Mouse (Mus musculus) hindbrain, embryonic 10.5 days (tissue): ENCODE measurements at regions not wholly inside any gene's neighbourhood (a gene's known extent, or its start where the extent isn't known, plus 50 kb on each side); places are given as distances from the start of the nearest gene placed in this dataset.

Experiments
- DNase-seq: peaks from one replicate; pipeline ENCODE4 v3.0.0-alpha.2; 2017; ENCODE audit warnings: low spot score
- H3K27ac ChIP-seq: fragments of 300-500 bp; sonication (generic); 2 replicates; pipeline ENCODE4 v1.5.1; 2016; ENCODE audit warnings: mild to moderate bottlenecking, moderate library complexity
- H3K27me3 ChIP-seq: fragments of 300-500 bp; sonication (generic); 2 replicates; pipeline ENCODE4 v1.6.1; 2016; ENCODE audit warnings: mild to moderate bottlenecking; ENCODE audit not compliant: poor library complexity, insufficient read depth, severe bottlenecking
- H3K36me3 ChIP-seq: fragments of 300-500 bp; sonication (generic); 2 replicates; pipeline ENCODE4 v1.6.1; 2016; ENCODE audit warnings: mild to moderate bottlenecking, moderate library complexity
- H3K4me1 ChIP-seq: fragments of 300-500 bp; sonication (generic); replicated peaks from 2 replicates; pipeline ENCODE4 v1.6.1; 2016; ENCODE audit warnings: mild to moderate bottlenecking
- H3K4me3 ChIP-seq: fragments of 300-500 bp; sonication (generic); 2 replicates; pipeline ENCODE4 v1.5.1; 2016; ENCODE audit warnings: mild to moderate bottlenecking, moderate library complexity
- H3K9me3 ChIP-seq: fragments of 300-500 bp; sonication (generic); 2 replicates; pipeline ENCODE4 v1.6.1; 2016; ENCODE audit warnings: mild to moderate bottlenecking, moderate library complexity
- WGBS: fragments of 180-500 bp; shearing (Covaris S2); methylation state at CpG from one replicate; pipeline ENCODE4 v1.1.7; 2016; 5-methylcytosine and 5-hydroxymethylcytosine counted together

GRCm38 (mm10) chr11:18596996-18597395 lies 421.8 kb downstream of the Meis1 start:
- H3K27ac ChIP-seq, result no peak overlapping the region
- no peaks in the 10 kb centered on the region for H3K4me1 ChIP-seq
- no peak for DNase-seq
- H3K9me3 ChIP-seq, result no peaks in the 10 kb centered on the region
- H3K27me3 ChIP-seq, result no peaks in the 10 kb centered on the region
- no peaks in the 10 kb centered on the region for H3K36me3 ChIP-seq
- H3K4me3 ChIP-seq, result no peak overlapping the region
- WGBS, result 83% methylated on average over 4 of the region's 4 CpGs

DNA sequence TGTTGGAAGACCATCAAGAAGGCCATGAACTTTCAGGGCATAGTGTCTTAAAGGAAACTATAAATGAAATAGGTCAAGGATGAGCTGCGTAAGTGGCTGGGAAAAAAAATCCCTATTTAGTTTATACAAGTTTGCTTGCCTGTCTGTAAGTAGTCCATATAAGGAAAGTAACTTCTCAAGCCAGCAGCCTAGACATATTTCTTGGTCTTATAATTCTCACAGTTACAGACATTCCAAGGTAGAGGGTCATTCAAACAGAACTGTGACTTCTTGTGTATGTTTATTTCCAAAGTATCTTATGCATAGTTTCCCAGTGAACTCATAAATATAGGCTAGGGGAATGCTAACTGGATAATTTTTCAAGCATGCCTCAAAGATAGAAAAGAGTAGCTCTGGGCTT lies 428.3 kb downstream of the Meis1 start:
- H3K4me1 ChIP-seq, result no peaks in the 10 kb centered on the region
- H3K9me3 ChIP-seq, result no peaks in the 10 kb centered on the region
- WGBS, result 93% methylated on average over 1 of the region's 1 CpGs
- DNase-seq, result no peak
- no peaks in the 10 kb centered on the region for H3K36me3 ChIP-seq
- H3K27me3 ChIP-seq, result no peaks in the 10 kb centered on the region
- H3K4me3 ChIP-seq, result no peak overlapping the region
- H3K27ac ChIP-seq, result no peak overlapping the region

- Histone ChIP-seq H3K27ac (no peak overlapping the region), H3K36me3 (no peaks in the 10 kb centered on the region), H3K4me3 (no peak overlapping the region), H3K4me1 (peaks cover 6% of the 10 kb centered on the region), H3K27me3 (no peaks in the 10 kb centered on the region), H3K9me3 (no peaks in the 10 kb centered on the region)
- WGBS, result 81% methylated on average over 3 of the region's 3 CpGs
- DNase-seq, result no peak
Measured at GRCm38 (mm10) chr11:18586468-18586867, 432.3 kb downstream of the Meis1 start.

DNA sequence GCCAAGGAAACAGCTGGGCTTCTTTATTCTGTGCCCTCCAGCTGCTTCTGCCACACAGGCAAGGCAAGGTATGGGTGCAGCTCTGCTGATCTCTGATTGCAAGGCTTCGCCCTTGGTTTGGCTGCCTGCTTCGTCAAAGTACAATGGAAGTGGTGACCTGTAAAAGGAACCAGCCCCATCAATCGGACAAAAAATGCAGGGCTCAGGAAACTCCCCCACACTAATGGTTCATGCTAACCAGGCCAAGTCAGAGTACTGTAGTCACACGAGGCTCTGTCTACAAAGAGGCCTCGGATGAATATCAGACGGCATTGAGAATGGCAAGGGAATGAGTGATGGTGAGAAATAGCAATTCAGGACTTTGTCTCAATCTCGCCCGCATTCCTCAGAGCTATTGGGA lies 433.8 kb downstream of the Meis1 start:
- no peak overlapping the region for H3K4me3 ChIP-seq
- H3K4me1 ChIP-seq, result peaks cover 6% of the 10 kb centered on the region
- DNase-seq, result no peak
- H3K36me3 ChIP-seq, result no peaks in the 10 kb centered on the region
- no peaks in the 10 kb centered on the region for H3K27me3 ChIP-seq
- H3K27ac ChIP-seq, result no peak overlapping the region
- H3K9me3 ChIP-seq, result no peaks in the 10 kb centered on the region
- WGBS, result 63% methylated on average over 8 of the region's 8 CpGs

- Histone ChIP-seq H3K27me3 (no peaks in the 10 kb centered on the region), H3K4me3 (no peak overlapping the region), H3K27ac (no peak overlapping the region), H3K9me3 (no peaks in the 10 kb centered on the region), H3K4me1 (peaks cover 6% of the 10 kb centered on the region), H3K36me3 (no peaks in the 10 kb centered on the region)
- no peak for DNase-seq
- 93% methylated on average over 1 of the region's 1 CpGs for WGBS
Measured at GRCm38 (mm10) chr11:18582781-18583161, 436.0 kb downstream of the Meis1 start.

DNA sequence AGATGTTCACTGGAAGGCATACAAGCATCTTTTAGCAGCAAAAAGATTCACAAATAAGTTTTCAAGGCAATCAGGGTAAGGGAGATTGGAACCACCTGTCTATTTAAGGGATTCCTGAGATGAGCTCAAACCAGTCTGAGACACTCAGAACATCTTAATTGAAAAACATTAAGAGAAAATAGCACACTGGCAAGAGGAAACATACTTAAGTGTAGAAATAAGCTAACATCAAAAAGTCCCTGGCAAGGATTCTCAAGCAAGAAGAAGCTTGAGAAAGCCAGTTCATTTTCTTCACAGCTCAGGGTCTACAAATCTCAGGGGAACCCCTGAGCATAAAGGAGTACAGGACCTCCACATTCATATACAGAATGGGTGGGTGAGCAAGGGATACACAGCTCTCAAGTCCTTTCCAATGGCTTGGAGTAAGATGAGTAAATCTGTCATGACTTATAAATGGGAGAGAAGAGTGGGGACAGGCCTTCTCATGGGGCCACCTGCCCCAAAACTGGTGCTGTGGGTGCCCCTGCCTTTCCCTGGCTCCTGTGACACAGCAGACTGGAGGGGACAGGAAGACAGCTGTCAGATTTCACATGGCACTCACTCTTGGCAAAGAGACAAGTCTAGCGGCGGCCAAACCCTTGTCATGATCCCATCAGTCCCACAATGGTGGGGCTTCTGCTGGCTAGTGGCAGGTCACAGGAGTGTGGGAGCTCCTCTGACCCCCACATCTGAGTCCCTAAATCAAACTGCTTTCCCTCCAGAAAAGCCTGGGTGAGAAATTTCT lies 436.6 kb downstream of the Meis1 start:
- WGBS, result 90% methylated on average over 2 of the region's 2 CpGs

DNA sequence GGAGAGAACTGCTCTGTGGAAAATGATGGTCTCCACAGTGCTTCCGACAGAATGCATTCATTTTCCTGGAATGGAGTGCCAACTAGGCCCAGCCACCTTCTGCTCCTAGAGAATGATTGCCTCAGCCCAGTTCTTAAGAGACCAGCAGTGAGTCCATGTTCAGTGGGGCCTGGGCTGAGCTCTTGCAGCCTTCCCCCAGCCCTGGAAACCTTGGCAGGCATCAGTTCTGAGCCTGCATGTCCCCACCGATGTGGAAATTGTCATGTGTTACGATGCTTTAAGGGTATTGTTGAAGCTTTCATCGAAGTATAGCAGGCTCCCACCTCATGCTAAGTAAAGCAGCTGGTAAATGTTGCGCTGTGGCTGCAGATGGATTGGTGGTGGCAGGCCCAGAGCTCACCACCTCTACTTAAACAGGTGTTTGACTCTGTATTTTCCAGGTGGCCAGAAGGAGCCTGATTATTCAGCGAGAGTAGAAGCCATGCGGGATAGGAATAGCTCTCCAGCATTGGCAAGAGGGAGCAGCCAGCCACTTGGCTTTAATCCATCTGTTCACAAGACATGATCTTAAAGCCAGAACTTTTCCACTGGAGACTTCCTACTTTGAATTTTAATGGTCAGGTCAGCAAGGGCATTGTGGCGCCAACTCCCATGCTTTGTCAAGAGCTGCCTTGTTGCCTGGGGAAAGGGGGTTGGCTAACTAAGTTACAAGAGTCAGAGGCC lies 437.5 kb downstream of the Meis1 start:
- DNase-seq, result no peak
- Histone ChIP-seq H3K36me3 (no peaks in the 10 kb centered on the region), H3K9me3 (no peaks in the 10 kb centered on the region), H3K4me1 (peaks cover 6% of the 10 kb centered on the region), H3K27me3 (no peaks in the 10 kb centered on the region), H3K27ac (no peak overlapping the region), H3K4me3 (no peak overlapping the region)
- 91% methylated on average over 8 of the region's 8 CpGs for WGBS

More for the DNA sequence above, 436.6 kb downstream of the Meis1 start:
- no peak overlapping the region for H3K27ac ChIP-seq
- H3K36me3 ChIP-seq, result no peaks in the 10 kb centered on the region
- DNase-seq, result no peak
- no peaks in the 10 kb centered on the region for H3K27me3 ChIP-seq
- peaks cover 6% of the 10 kb centered on the region for H3K4me1 ChIP-seq
- no peaks in the 10 kb centered on the region for H3K9me3 ChIP-seq
- no peak overlapping the region for H3K4me3 ChIP-seq

GRCm38 (mm10) chr11:18571557-18572209 lies 447.1 kb downstream of the Meis1 start:
- Histone ChIP-seq H3K36me3 (no peaks in the 10 kb centered on the region), H3K4me1 (no peaks in the 10 kb centered on the region), H3K4me3 (no peak overlapping the region), H3K9me3 (no peaks in the 10 kb centered on the region), H3K27me3 (no peaks in the 10 kb centered on the region), H3K27ac (no peak overlapping the region)
- WGBS, result 86% methylated on average over 4 of the region's 4 CpGs
- DNase-seq, result no peak

DNA sequence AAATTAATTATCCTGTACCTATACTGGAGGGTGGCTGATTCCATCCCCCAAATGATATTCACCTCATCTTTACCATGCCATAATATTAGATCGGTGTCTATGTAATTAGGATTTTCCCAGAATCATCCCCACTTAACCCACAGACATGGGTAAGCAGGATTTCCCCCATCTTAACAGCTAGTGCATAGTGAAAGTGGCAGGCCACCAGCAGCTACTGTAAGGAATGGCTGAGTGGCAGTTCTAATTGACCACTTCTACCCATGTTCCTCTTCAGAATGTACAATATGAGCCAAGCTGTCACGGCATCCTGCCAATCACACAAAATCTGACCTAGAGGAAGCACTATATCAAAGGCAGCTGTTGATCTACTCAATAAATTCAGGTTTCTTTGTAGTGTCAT lies 455.8 kb downstream of the Meis1 start:
- no peaks in the 10 kb centered on the region for H3K27me3 ChIP-seq
- no peaks in the 10 kb centered on the region for H3K36me3 ChIP-seq
- no peaks in the 10 kb centered on the region for H3K9me3 ChIP-seq
- H3K4me1 ChIP-seq, result peaks cover 7% of the 10 kb centered on the region; the same call in 1 of the 2 replicates
- DNase-seq, result no peak
- WGBS, result 93% methylated on average over 2 of the region's 2 CpGs
- no peak overlapping the region for H3K27ac ChIP-seq
- H3K4me3 ChIP-seq, result no peak overlapping the region

DNA sequence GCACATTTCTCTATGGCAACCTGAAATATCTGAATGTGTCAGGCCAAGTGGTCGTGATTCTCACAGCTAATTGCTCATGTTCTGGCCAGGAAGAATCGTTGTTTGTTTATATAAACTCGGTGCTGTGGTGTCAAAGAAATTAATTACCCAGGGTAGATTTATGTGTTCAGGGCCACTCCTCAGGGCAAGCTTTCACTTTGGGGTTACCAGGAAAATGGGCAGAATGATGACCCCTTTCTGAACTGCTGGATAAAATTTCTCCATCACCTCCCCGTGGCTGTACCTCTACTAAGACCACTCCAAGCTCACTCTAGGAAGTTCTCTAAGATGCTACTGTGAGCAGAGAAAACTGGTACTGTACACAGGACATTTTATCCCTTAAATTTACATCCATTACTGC lies 460.1 kb downstream of the Meis1 start:
- WGBS, result 46% methylated on average over 4 of the region's 4 CpGs

DNA sequence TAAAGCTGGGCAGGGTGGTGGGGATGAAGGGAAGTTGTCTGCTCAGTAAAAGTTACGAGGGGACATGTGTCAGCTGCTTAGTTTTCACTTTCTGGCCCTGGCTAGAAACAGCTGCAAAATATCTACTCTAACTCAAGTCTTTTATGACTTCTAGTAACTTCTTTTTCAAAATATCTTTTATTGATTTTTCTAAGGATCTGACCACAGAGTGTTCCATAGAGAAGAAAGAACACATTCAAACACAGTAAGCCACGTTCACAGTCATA lies 483.3 kb downstream of the Meis1 start:
- no peak for DNase-seq

More for the DNA sequence above, 460.1 kb downstream of the Meis1 start:
- DNase-seq, result no peak
- H3K4me1 ChIP-seq, result peaks cover 8% of the 10 kb centered on the region; the same call in 1 of the 2 replicates
- H3K27ac ChIP-seq, result no peak overlapping the region
- H3K4me3 ChIP-seq, result no peak overlapping the region
- H3K9me3 ChIP-seq, result no peaks in the 10 kb centered on the region
- no peaks in the 10 kb centered on the region for H3K27me3 ChIP-seq
- no peaks in the 10 kb centered on the region for H3K36me3 ChIP-seq

DNA sequence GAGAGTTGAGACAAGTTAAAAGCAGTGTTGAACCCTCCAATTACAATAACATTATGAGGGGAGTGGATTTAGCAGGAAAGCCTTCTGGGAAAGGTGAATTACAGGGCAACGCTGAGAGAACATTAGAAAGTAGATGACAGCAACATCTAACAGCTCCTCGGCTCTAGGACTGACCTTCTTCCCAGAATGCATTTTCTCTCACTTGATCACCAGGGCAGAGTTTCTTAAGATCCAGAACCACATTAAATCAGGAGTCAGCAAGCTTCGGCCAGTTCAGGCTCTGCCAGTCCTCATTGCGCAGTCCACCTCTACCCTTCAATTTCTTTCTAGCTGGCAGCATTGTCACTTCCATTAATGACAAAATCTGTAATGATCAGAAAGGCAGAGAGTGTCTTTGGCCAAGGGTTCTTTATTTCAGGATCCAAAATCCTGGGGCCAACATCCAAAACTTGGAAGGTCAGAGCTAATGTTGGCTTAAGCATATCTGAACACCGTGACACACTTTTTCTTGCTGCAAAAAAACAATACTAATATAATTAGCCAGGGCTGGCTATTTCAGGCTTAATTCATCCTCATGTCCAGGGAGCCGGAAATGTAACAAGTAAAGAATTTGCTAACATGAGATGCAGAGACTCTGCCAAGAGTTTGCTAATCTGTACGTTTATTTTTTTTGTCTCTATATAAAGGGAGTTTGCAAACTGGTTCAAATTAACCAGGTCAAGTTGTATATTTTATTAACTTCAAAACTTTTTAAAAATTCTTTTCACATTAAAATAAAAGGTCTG lies 483.8 kb downstream of the Meis1 start:
- Histone ChIP-seq H3K4me1 (no peaks in the 10 kb centered on the region), H3K4me3 (no peak overlapping the region), H3K36me3 (no peaks in the 10 kb centered on the region), H3K27ac (no peak overlapping the region), H3K27me3 (no peaks in the 10 kb centered on the region), H3K9me3 (no peaks in the 10 kb centered on the region)
- 81% methylated on average over 7 of the region's 7 CpGs for WGBS
- no peak for DNase-seq

More for the DNA sequence above, 483.3 kb downstream of the Meis1 start:
- Histone ChIP-seq H3K27me3 (no peaks in the 10 kb centered on the region), H3K27ac (no peak overlapping the region), H3K4me3 (no peak overlapping the region), H3K9me3 (no peaks in the 10 kb centered on the region), H3K36me3 (no peaks in the 10 kb centered on the region), H3K4me1 (no peaks in the 10 kb centered on the region)
- WGBS, result 80% methylated on average over 2 of the region's 2 CpGs
